Mouse (Mus musculus) heart, adult 2 months (tissue): ENCODE measurements around the gene Tmtc3. TPM values are rescaled to one million over a fixed set of nuclear protein-coding genes. Genes with fewer than 3 reads are reported as not detected.

Experiments
- DNase-seq, 2 experiments: peaks; one replicate each; pipeline ENCODE4 v3.0.0; 2021
- H3K27ac ChIP-seq: fragments of 200-600 bp; 2 replicates; pipeline ENCODE4 v1.8.1; 2022
- H3K27me3 ChIP-seq: fragments of 200-500 bp; 2 replicates; pipeline ENCODE4 v1.6.1; 2012; ENCODE audit warnings: mild to moderate bottlenecking, low read length, inconsistent platforms, mixed read lengths; ENCODE audit not compliant: control insufficient read depth, insufficient read depth
- H3K36me3 ChIP-seq: fragments of 200-500 bp; 2 replicates; pipeline ENCODE4 v1.6.1; 2012; ENCODE audit warnings: low read length, inconsistent platforms; ENCODE audit not compliant: control insufficient read depth, insufficient read depth
- H3K4me1 ChIP-seq: fragments of 200-500 bp; 2 replicates; pipeline ENCODE4 v1.6.1; 2011; ENCODE audit warnings: low read length; ENCODE audit not compliant: control insufficient read depth, insufficient read depth
- H3K4me3 ChIP-seq: fragments of 200-600 bp; 2 replicates; pipeline ENCODE4 v1.8.1; 2022
- H3K79me2 ChIP-seq: fragments of 200-500 bp; replicated peaks from 2 replicates; pipeline ENCODE4 v1.6.1; 2012; ENCODE audit warnings: mild to moderate bottlenecking, inconsistent platforms, low read length, moderate library complexity, mixed read lengths; ENCODE audit not compliant: control insufficient read depth, insufficient read depth
- H3K9ac ChIP-seq: fragments of 200-500 bp; 2 replicates; pipeline ENCODE4 v1.6.1; 2012; ENCODE audit warnings: low read depth, mild to moderate bottlenecking, control low read depth, inconsistent platforms, low read length, mixed read lengths
- CTCF ChIP-seq: fragments of 200-600 bp; IDR thresholded peaks from 2 replicates; pipeline ENCODE4 v1.8.1; 2022; ENCODE audit warnings: antibody characterized with exemption, mild to moderate bottlenecking, moderate library complexity
- EP300 ChIP-seq: fragments of 200-500 bp; IDR thresholded peaks from 2 replicates; pipeline ENCODE4 v1.6.1; 2011; ENCODE audit warnings: low read depth, low read length, control low read depth; ENCODE audit not compliant: insufficient read depth
- POLR2A ChIP-seq: fragments of 200-500 bp; IDR thresholded peaks from 2 replicates; pipeline ENCODE4 v1.6.1; 2011; ENCODE audit warnings: mild to moderate bottlenecking, low read depth, low read length, control low read depth; ENCODE audit not compliant: insufficient read depth
- WGBS: fragments of 180-500 bp; shearing (Covaris S2); methylation state at CpG from one replicate; pipeline ENCODE4 v1.1.7; 2018; 5-methylcytosine and 5-hydroxymethylcytosine counted together
- intact Hi-C: fragments of 180-260 bp; cut with DNase I; formaldehyde crosslinking; loops from one replicate; pipeline ENCODE4 v1.15.1; 2025
- polyA plus RNA-seq: library from polyadenylated mRNA; depleted of rRNA; stranded (reverse); fragments of >200 nt; gene quantifications from 2 replicates; pipeline ENCODE4 v1.2.3, GENCODE M21; 2012
- total RNA-seq, 2 experiments: library from RNA; stranded (reverse); gene quantifications; 2 replicates each; pipeline ENCODE4 v1.2.3; 2021

The Tmtc3 gene
- total and polyA plus RNA-seq, 3 experiments, result 4.8 to 14.6 (median 14.0) TPM

DNA sequence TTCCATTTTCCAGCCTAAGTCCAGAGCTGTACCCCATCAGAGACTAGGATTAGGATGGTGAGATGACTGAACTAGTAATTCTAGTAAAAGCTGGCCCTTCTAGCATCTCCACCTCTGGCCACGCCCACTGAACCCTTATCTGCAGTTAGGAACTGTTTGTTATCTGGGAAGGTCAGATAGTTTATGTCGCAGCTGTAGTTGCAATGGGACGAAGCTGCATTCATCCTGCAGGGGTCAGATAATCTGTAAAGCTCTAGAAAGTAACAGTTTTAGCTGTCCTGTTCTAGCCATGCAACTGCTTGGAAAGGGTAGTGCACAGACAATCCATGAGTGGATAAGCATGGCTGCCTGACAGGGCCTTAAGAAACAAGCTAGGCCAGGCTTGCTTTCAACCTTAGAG is 11.2 kb upstream of the Tmtc3 start:
- no peak overlapping the region for H3K4me3 ChIP-seq
- H3K27ac ChIP-seq, result no peak overlapping the region
- H3K27me3 ChIP-seq, result no peaks in the 10 kb centered on the region
- no peak overlapping the region for H3K9ac ChIP-seq
- intact Hi-C loops, result no loop called here
- H3K79me2 ChIP-seq, result no peaks in the 10 kb centered on the region
- WGBS, result 60% methylated on average over 3 of the region's 3 CpGs
- no peaks in the 10 kb centered on the region for H3K36me3 ChIP-seq
- no peak for DNase-seq
- no peak for TF ChIP-seq CTCF
- no peak for TF ChIP-seq POLR2A
- no peak for TF ChIP-seq EP300
- H3K4me1 ChIP-seq, result no peaks in the 10 kb centered on the region

DNA sequence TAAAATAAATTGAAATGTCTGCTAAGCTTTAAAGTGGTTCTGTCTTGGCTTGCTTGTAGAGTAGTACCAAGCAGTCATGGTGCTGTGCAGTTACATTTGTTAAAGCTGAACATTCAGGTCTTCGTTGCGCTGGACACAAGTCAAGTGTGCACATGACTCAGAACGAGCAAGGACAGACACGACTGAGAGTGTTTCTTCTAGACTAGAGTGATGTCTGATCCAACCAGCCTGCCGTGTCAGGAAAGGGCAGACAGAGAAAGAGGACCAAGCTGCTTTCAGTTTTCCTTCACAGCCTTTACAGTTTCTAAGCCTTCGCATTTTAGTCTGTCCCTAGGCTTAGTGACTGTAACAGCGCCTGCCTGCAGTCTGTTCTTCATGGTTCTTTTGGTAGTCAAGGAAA is 4.8 kb upstream of the Tmtc3 start:
- WGBS, result 90% methylated on average over 7 of the region's 7 CpGs
- H3K9ac ChIP-seq, result no peak overlapping the region

DNA sequence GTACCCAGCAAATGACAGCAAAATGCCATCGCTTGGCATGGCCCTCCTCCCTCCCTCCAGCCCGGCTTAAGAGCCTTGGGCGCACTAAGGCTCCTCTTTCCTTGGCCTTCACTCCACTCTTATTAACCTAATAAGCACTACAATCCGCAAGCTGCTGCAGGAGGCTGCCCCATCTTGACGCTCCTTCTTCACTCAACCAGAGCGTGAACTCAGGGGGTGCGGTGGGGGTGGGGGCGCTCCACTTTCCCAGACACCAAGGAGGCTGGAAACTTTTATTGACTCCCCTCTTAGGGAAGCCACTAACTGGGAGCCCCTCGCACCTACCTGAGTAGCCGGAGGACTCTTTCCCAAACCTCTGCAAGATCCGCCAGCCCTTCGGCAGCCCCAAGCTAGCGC is 451 bp downstream of the Tmtc3 start:
- H3K27ac ChIP-seq, result peak overlapping the region; percentile 86
- no peaks in the 10 kb centered on the region for H3K79me2 ChIP-seq
- H3K36me3 ChIP-seq, result no peaks in the 10 kb centered on the region
- DNase-seq, result no peak
- no peaks in the 10 kb centered on the region for H3K4me1 ChIP-seq
- intact Hi-C loops, result loop anchor here (5.0 kb wide), 1 partner anchor 101 kb away; no protein-coding TSS in a partner anchor
- H3K9ac ChIP-seq, result peak overlapping the region; percentile 79
- no peaks in the 10 kb centered on the region for H3K27me3 ChIP-seq
- TF ChIP-seq POLR2A, result no peak
- no peak for TF ChIP-seq CTCF
- no peak for TF ChIP-seq EP300
- whole genome bisulfite sequencing, result 1% methylated on average over 13 of the region's 13 CpGs
- peak overlapping the region; percentile 92 for H3K4me3 ChIP-seq

More for the DNA sequence above, 4.8 kb upstream of the Tmtc3 start:
- Histone ChIP-seq H3K27me3 (no peaks in the 10 kb centered on the region), H3K79me2 (no peaks in the 10 kb centered on the region), H3K27ac (no peak overlapping the region), H3K4me3 (no peak overlapping the region), H3K36me3 (no peaks in the 10 kb centered on the region), H3K4me1 (no peaks in the 10 kb centered on the region)
- DNase-seq, result no peak
- TF ChIP-seq POLR2A, result no peak
- TF ChIP-seq CTCF, result no peak
- TF ChIP-seq EP300, result no peak
- intact Hi-C loops, result no loop called here

DNA sequence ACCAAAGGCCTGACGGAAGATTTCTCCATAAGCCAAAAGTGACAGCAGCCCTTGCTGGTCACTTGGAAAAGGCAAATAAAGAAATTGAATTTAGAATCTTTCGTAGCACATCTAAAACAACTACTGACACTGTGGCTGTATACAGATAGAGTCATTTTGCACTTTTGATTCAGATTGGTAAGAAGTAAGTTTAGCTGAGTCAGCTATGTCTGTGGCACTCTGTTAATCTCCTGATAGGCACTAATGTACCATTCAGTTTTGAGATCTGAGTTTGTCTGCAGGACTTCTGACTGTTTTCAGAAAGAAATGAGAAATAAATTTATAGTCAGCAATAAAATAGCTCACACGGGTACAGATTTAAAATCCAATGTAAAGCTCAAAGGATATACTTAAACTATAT is 7.6 kb downstream of the Tmtc3 start:
- intact Hi-C loops, result loop anchor here (10.0 kb wide), 1 partner anchor 305 kb away; no protein-coding TSS in a partner anchor
- Histone ChIP-seq H3K9ac (no peak overlapping the region), H3K36me3 (no peaks in the 10 kb centered on the region), H3K4me1 (no peaks in the 10 kb centered on the region), H3K27me3 (no peaks in the 10 kb centered on the region), H3K4me3 (no peak overlapping the region), H3K79me2 (no peaks in the 10 kb centered on the region), H3K27ac (no peak overlapping the region)
- DNase-seq, result no peak
- WGBS, result 93% methylated on average over 3 of the region's 3 CpGs
- TF ChIP-seq EP300, result no peak
- no peak for TF ChIP-seq POLR2A
- TF ChIP-seq CTCF, result no peak

DNA sequence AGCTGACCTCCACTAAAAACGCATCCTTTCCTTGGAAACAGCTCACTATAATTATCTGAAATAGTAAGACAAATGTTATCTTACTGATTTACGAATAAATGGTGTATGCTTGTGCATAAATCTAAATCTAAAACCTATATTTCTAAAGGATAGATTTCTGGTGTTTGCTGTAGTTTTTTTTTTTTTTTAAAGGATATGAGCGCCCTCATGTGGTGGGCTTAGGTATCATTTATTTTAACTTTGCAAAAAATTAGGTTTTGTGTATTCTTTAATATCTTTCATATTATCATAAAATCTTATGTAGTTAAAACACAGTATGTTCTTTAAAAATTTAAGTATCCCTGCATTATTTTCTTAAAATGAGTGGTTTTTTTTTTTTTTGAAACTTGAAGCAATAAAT is 12.1 kb downstream of the Tmtc3 start:
- WGBS, result 47% methylated on average over 3 of the region's 3 CpGs
- Histone ChIP-seq H3K79me2 (no peaks in the 10 kb centered on the region), H3K27me3 (no peaks in the 10 kb centered on the region), H3K4me1 (no peaks in the 10 kb centered on the region), H3K9ac (no peak overlapping the region), H3K27ac (no peak overlapping the region), H3K36me3 (no peaks in the 10 kb centered on the region), H3K4me3 (no peak overlapping the region)
- DNase-seq, result no peak
- TF ChIP-seq EP300 (no peak), POLR2A (no peak), CTCF (peak; percentile 75)
- intact Hi-C loops, result loop anchor here (2.0 to 10.0 kb wide), 2 partner anchors 300 to 834 kb away; no protein-coding TSS in a partner anchor

DNA sequence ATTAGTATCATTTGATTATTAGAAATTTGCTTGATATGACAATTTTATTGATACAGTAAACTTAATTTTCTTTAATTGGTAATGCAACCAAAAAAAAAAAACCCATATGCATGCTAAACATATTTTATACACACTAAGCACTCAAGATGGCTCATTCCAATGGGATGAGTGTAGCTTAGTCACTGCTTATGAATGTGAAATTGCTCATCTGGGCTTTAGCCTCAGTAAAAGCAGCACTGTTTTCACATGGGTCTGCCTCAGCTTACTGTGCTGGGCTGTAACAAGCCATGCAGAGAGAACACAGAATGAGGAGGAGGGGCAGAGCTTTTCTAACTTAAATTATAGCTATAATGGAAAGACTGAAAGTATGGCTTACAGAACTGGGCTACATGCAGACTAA is 26.6 kb downstream of the Tmtc3 start:
- no peak for TF ChIP-seq CTCF
- no peak overlapping the region for H3K9ac ChIP-seq
- no peak for DNase-seq
- H3K27me3 ChIP-seq, result no peaks in the 10 kb centered on the region
- no peaks in the 10 kb centered on the region for H3K79me2 ChIP-seq
- intact Hi-C loops, result no loop called here
- H3K27ac ChIP-seq, result no peak overlapping the region
- H3K4me1 ChIP-seq, result no peaks in the 10 kb centered on the region
- no peaks in the 10 kb centered on the region for H3K36me3 ChIP-seq
- no peak overlapping the region for H3K4me3 ChIP-seq
